Mouse (Mus musculus) embryonic facial prominence, embryonic 11.5 days (tissue): Measurements from ENCODE around the gene Bhlhe41. TPM values are rescaled to one million over a fixed set of nuclear protein-coding genes. Genes with fewer than 3 reads are reported as not detected.

Experiments used
- ATAC-seq: fragments of 200-750 bp; cut with Nextera tagmentation; replicated peaks from 2 replicates; pipeline ENCODE4 v1.8.0; 2017; ENCODE audit warnings: low read depth; ENCODE audit not compliant: insufficient number of reproducible peaks, low FRiP score, low TSS enrichment
- DNase-seq: peaks from one replicate; pipeline ENCODE4 v3.0.0-alpha.2; 2015; ENCODE audit warnings: low spot score
- H3K27ac ChIP-seq: fragments of 300-500 bp; sonication (generic); replicated peaks from 2 replicates; pipeline ENCODE4 v1.5.1; 2014; ENCODE audit warnings: mild to moderate bottlenecking, low read depth, low read length, control low read depth
- H3K27me3 ChIP-seq: fragments of 300-500 bp; sonication (generic); 2 replicates; pipeline ENCODE4 v1.6.1; 2014; ENCODE audit warnings: mild to moderate bottlenecking, low read length, moderate library complexity, mixed read lengths; ENCODE audit not compliant: control insufficient read depth, insufficient read depth
- H3K36me3 ChIP-seq: fragments of 300-500 bp; sonication (generic); replicated peaks from 2 replicates; pipeline ENCODE4 v1.6.1; 2014; ENCODE audit warnings: low read depth, mild to moderate bottlenecking, low read length, moderate library complexity, mixed read lengths; ENCODE audit not compliant: control insufficient read depth, insufficient read depth
- H3K4me1 ChIP-seq: fragments of 300-500 bp; sonication (generic); 2 replicates; pipeline ENCODE4 v1.6.1; 2014; ENCODE audit warnings: low read length, mixed read lengths; ENCODE audit not compliant: control insufficient read depth, insufficient read depth
- H3K4me2 ChIP-seq: fragments of 300-500 bp; sonication (generic); 2 replicates; pipeline ENCODE4 v1.6.1; 2014; ENCODE audit warnings: low read depth, mild to moderate bottlenecking, control low read depth, low read length, moderate library complexity
- H3K4me3 ChIP-seq: fragments of 300-500 bp; sonication (generic); 2 replicates; pipeline ENCODE4 v1.5.1; 2014; ENCODE audit warnings: low read depth, low read length, control low read depth
- H3K9ac ChIP-seq: fragments of 300-500 bp; sonication (generic); replicated peaks from 2 replicates; pipeline ENCODE4 v1.6.1; 2014; ENCODE audit warnings: mild to moderate bottlenecking, control low read depth, low read length
- H3K9me3 ChIP-seq: fragments of 300-500 bp; sonication (generic); replicated peaks from 2 replicates; pipeline ENCODE4 v1.6.1; 2016; ENCODE audit warnings: mild to moderate bottlenecking, low read length, inconsistent platforms, mixed read lengths; ENCODE audit not compliant: control insufficient read depth
- WGBS: fragments of 180-500 bp; shearing (Covaris S2); extraction: QIAGEN DNeasy Blood & Tissue Kit; methylation state at CpG from one replicate; pipeline ENCODE4 v1.1.7; 2014; 5-methylcytosine and 5-hydroxymethylcytosine counted together
- polyA plus RNA-seq: library from polyadenylated mRNA; unstranded; fragments of >200 nt; fragmentation: Nextera tagmentation; extraction: Ambion mirVana; gene quantifications from 2 replicates; pipeline ENCODE4 v1.2.1, GENCODE M21; 2014

Bhlhe41 gene
- polyA plus RNA-seq, 1 experiment from 2014 or later = 1.7 TPM

GRCm38 (mm10) chr6:145823588-145824234 is 41.6 kb downstream of the Bhlhe41 start:
- DNase-seq = peak; percentile 65
- H3K27ac ChIP-seq = no peak overlapping the region
- H3K4me1 ChIP-seq = no peaks in the 10 kb centered on the region

DNA sequence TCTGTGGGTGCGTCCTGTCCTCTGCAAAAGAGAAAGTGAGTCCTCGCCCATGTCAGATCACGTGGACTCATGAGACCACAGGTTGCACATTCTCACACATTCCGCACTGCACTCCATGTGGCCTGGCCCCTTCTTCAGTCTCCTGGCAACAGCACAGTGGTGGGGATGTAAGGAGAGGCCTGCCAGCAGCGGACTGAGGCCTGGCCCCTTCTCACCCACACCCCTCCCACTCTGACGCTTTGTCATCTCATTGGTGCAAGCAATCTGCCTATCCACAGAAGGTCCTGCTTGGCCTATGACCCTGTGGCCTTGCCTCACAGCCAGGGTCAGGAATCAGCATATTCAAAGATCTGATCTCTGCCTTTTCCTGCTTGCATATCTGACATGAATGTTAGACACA is 42.3 kb downstream of the Bhlhe41 start:
- WGBS = 49% methylated on average over 6 of the region's 6 CpGs
- H3K9me3 ChIP-seq = no peaks in the 10 kb centered on the region
- no peaks in the 10 kb centered on the region for H3K27me3 ChIP-seq
- H3K4me1 ChIP-seq = no peaks in the 10 kb centered on the region
- DNase-seq (peak; percentile 13), ATAC-seq (peak; percentile 70; the same call in 1 of the 2 replicates)
- H3K4me3 ChIP-seq = no peak overlapping the region
- H3K9ac ChIP-seq = no peak overlapping the region
- no peak overlapping the region for H3K4me2 ChIP-seq
- no peaks in the 10 kb centered on the region for H3K36me3 ChIP-seq
- no peak overlapping the region for H3K27ac ChIP-seq

More at GRCm38 (mm10) chr6:145823588-145824234, 41.6 kb downstream of the Bhlhe41 start:
- Histone ChIP-seq H3K4me2 (no peak overlapping the region), H3K27me3 (no peaks in the 10 kb centered on the region), H3K9me3 (no peaks in the 10 kb centered on the region), H3K36me3 (no peaks in the 10 kb centered on the region), H3K9ac (no peak overlapping the region), H3K4me3 (no peak overlapping the region)
- no peak for ATAC-seq
- WGBS = 50% methylated on average over 5 of the region's 5 CpGs

DNA sequence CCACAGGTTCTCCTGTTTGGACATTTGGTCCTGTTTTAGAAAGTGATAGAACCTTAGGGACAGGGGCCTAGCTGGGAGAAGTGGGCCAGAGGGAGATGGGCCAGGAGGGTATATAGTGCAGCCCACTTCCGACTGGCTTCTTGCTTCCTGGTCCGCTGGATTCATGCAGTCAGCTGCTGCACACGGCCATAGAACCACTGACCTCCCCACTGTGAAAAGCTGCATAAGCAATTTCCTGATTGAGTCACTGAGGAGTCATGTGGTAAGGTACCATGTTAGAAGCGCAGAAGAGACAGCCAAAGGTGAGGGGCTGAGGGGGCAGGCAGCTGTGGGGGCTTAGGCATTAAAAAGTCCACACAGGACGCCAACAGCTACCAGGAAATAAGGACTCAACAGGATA is 43.1 kb downstream of the Bhlhe41 start:
- Histone ChIP-seq H3K4me1 (no peaks in the 10 kb centered on the region), H3K27me3 (no peaks in the 10 kb centered on the region), H3K9ac (no peak overlapping the region), H3K36me3 (no peaks in the 10 kb centered on the region), H3K9me3 (no peaks in the 10 kb centered on the region), H3K27ac (no peak overlapping the region), H3K4me3 (no peak overlapping the region), H3K4me2 (no peak overlapping the region)
- no peak for DNase-seq
- WGBS = 75% methylated on average over 5 of the region's 5 CpGs
- ATAC-seq = no peak

DNA sequence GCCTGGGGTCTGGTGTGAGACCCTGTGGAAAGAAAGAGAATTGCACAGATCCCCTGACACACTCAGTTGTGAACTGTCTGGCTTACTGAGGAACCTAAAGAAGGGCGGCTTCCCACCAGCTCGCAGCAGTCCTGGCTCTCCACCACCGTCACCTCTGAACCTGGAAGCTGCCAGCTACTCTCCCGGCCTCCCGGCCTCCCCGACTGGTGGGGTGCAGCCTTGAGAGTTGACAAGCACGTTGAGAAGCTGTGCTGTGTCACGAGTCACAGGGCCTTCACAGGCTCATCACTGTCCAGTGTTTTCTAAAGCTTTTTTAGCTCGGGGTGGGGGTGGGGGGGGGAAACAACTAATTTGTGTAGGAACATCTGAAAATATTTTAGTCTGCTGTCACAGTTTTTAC is 46.2 kb downstream of the Bhlhe41 start:
- Histone ChIP-seq H3K4me3 (no peak overlapping the region), H3K9me3 (no peaks in the 10 kb centered on the region), H3K27ac (no peak overlapping the region), H3K9ac (no peak overlapping the region), H3K36me3 (no peaks in the 10 kb centered on the region), H3K4me2 (no peak overlapping the region), H3K27me3 (no peaks in the 10 kb centered on the region), H3K4me1 (no peaks in the 10 kb centered on the region; the same call in 1 of the 2 replicates)
- no peak for ATAC-seq
- no peak for DNase-seq
- 88% methylated on average over 9 of the region's 9 CpGs for WGBS

DNA sequence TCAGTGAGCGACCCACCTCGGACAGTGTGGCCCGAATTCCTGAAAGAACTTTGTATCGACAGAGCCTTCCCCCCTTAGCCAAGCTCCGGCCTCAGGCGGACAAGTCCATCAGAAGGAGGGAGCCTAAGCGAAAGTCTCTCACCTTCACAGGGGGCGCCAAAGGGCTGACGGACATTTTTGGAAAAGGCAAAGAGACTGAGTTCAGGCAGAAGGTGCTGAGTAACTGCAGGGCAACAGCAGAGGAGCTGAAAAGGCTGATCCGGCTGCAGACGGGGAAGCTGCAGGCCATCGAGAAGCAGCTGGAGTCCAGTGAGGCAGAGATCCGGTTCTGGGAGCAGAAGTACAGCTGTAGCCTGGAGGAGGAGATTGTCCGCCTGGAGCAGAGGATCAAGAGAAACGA is 50.2 kb downstream of the Bhlhe41 start:
- ATAC-seq = no peak
- DNase-seq = peak; percentile 51
- Histone ChIP-seq H3K4me3 (no peak overlapping the region), H3K4me1 (no peaks in the 10 kb centered on the region; the same call in 1 of the 2 replicates), H3K36me3 (no peaks in the 10 kb centered on the region), H3K27me3 (no peaks in the 10 kb centered on the region), H3K9ac (peak overlapping the region; percentile 43), H3K9me3 (no peaks in the 10 kb centered on the region), H3K27ac (no peak overlapping the region), H3K4me2 (no peak overlapping the region)
- WGBS = 29% methylated on average over 15 of the region's 15 CpGs

DNA sequence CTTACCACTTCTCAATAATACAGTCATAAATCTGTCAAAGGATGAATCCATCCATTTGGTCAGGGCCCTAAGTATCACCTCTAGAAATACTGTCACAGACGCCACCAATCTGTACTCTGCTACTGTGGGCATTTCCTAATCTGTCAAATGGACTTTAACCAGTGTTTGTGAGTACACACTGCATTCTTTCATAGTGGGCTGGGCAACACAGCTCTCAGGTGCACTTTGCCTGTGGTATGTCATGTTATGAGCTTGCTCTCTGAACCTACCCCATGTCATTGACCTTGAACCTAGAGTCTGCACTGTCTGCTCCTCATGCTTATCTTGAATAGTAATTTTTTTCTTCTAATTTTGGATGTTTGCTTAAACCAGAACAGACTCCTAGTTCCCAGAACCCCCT is 54.2 kb downstream of the Bhlhe41 start:
- no peaks in the 10 kb centered on the region; the same call in 1 of the 2 replicates for H3K4me1 ChIP-seq
- 84% methylated on average over 1 of the region's 1 CpGs for WGBS
- H3K27me3 ChIP-seq = no peaks in the 10 kb centered on the region
- DNase-seq (no peak), ATAC-seq (no peak)
- H3K27ac ChIP-seq = no peak overlapping the region
- no peak overlapping the region for H3K4me3 ChIP-seq
- H3K36me3 ChIP-seq = no peaks in the 10 kb centered on the region
- no peak overlapping the region for H3K4me2 ChIP-seq
- no peaks in the 10 kb centered on the region for H3K9me3 ChIP-seq
- H3K9ac ChIP-seq = no peak overlapping the region

DNA sequence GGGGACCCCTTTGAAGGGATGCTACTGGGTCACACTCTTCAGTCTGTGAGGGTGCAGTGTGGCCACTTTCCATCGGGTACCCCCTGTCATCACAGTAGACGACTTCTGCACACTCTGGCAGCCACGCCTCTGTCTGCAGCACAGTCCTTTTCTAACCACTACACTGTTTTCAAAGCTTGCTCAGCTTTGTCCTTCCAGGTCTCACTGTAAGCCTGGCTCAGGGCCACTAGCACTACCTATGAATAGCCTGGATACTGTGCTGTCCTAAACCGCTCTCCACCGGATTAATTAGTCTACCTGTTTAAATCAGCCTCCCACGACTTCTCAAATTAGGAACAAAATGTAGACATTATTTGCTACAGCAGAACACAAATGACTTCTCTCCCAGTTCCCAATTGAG is 55.3 kb downstream of the Bhlhe41 start:
- Histone ChIP-seq H3K27ac (no peak overlapping the region), H3K9ac (no peak overlapping the region), H3K27me3 (no peaks in the 10 kb centered on the region), H3K9me3 (no peaks in the 10 kb centered on the region), H3K4me2 (no peak overlapping the region), H3K36me3 (no peaks in the 10 kb centered on the region), H3K4me3 (no peak overlapping the region), H3K4me1 (no peaks in the 10 kb centered on the region)
- no peak for DNase-seq
- 88% methylated on average over 6 of the region's 6 CpGs for WGBS
- ATAC-seq = no peak

GRCm38 (mm10) chr6:145809566-145809965 is 55.8 kb downstream of the Bhlhe41 start:
- no peak for ATAC-seq
- H3K9ac ChIP-seq = no peak overlapping the region
- H3K36me3 ChIP-seq = no peaks in the 10 kb centered on the region
- no peak overlapping the region for H3K4me2 ChIP-seq
- H3K27me3 ChIP-seq = no peaks in the 10 kb centered on the region
- DNase-seq = no peak
- WGBS = 84% methylated on average over 7 of the region's 7 CpGs
- no peaks in the 10 kb centered on the region for H3K4me1 ChIP-seq
- no peak overlapping the region for H3K27ac ChIP-seq
- H3K4me3 ChIP-seq = no peak overlapping the region
- H3K9me3 ChIP-seq = no peaks in the 10 kb centered on the region
